Mouse (Mus musculus) inflammation-experienced regulatory T-cells, adult 6 months (primary cell): ENCODE results near the gene Arf3. TPM values are rescaled to one million over a fixed set of nuclear protein-coding genes. Genes with fewer than 3 reads are reported as not detected.
A peak's percentile ranks its signal among the peaks of the same experiment; 100 is the strongest.
"Not testable (repeated sequence)": the region's sequence is repeated elsewhere in the genome, so short reads cannot be mapped to it uniquely, and the experiment has no call there.

Experiments used
- ATAC-seq: one replicate; pipeline ENCODE4 v1.8.0; 2017
- polyA plus RNA-seq, 3 experiments: library from polyadenylated mRNA; unstranded; fragments of 100-300 nt; shearing (Covaris generic); gene quantifications; one replicate each; pipeline ENCODE4 v1.2.1; 2017

The Arf3 gene
- 10 to 100 TPM; 35.5 to 38.0 (median 37.8) TPM for polyA plus RNA-seq

DNA sequence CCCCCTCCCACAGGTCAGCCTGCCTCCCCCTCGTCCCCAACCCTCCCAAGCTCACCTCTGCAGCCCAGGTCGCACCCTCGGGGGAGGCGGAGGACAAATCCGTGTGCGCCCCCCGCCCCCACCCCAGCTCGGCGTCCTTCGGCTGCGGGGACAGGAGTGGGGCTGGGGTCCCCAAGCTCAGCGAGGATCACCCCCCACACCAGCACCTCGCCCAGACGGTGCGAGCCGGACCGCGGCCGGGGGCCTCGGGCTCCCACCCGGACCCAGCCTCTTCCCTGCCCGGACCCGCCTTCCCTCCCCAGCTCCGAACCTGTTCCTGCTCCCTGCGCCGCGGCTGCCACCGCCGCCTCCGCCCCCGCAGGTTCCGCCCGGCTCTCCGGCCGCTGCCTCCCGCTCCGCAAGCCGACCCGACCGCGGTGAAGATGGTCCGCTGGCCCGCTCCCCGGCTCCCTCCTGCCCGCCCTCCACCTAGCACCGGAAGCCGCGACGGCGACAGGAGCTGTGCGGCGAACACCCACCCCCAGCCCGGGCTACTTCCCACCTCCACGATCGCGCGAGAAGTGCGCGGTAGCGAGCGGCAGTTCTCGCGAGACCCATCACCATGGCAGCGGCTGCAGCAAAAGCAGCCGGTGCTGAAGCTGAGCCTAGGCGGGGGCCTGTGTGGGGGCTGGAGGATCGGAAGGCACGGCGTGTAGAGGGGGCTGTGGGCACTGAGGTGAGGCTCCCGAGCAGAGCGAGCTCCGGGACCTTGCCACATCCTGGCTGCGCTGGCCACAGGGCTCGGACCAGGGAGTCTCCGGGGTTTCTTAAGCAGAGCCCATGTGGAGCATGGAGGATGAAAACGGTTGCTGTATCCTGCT is at the start of gene Arf3:
Gene Arf3, minus strand, starts transcription at position 545 of the 860 bp plus-strand sequence.
- peak; percentile 98 for ATAC-seq

DNA sequence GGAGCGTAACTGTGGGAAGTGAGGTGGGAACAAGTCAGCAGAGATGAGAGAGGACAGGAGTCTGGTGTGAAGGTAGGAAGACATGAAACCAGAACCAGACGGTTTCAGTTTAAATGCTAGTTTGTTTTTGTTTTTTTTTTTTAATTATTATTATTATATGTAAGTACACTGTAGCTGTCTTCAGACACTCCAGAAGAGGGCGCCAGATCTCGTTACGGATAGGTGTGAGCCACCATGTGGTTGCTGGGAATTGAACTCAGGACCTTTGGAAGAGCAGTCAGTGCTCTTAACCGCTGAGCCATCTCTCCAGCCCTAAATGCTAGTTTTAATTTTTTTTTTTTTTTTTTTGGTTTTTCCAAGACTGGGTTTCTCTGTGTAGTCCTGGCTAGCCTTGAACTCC is 47.2 kb upstream of the Arf3 start:
- ATAC-seq: not testable (repeated sequence)

DNA sequence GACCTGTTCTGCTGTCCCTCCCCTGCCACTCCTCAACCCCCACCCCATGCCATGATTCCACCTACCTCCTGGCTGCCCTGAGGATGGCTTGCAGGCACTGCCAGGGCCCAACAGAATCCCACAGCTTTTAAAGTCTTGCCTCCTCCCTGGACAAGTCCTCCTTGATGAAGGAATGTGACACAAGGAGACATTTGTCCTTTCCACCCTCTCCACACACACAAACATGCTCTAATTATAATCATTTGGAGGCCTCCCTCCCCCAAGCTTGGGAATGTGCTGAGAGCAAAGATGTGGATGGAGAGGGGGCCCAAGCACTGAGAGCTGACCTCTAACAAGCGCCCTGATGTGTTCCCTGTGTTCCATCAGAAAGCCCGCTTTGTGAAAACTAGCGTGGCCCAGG is 46.4 kb upstream of the Arf3 start, which contains the start of gene Ddn:
Gene Ddn, minus strand, starts transcription at position 101 of the 400 bp plus-strand sequence.
- no peak for ATAC-seq

DNA sequence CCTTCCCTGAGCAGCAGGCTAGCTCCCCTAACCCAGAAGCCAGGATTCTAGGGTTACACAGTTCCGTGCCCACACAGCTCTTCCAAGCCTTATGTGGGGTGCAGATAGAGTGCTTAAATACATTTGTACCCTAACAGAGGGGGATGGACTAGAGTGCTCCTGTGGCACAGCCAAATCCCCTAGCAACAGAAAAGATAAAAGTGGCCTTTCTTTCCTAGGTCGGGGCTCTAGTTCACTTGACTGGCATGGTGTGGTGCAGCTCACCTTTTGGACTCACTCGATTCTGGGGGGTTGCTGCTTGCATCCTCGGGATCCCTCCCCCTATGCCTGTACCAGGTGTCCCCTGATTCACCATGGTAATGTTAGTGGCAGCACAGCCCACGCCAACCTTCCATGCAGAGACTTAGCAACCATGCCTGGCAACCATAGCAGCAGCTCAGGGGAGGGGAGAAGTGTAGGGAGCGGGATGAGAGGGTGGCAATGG is 45.7 kb upstream of the Arf3 start:
- no peak for ATAC-seq

DNA sequence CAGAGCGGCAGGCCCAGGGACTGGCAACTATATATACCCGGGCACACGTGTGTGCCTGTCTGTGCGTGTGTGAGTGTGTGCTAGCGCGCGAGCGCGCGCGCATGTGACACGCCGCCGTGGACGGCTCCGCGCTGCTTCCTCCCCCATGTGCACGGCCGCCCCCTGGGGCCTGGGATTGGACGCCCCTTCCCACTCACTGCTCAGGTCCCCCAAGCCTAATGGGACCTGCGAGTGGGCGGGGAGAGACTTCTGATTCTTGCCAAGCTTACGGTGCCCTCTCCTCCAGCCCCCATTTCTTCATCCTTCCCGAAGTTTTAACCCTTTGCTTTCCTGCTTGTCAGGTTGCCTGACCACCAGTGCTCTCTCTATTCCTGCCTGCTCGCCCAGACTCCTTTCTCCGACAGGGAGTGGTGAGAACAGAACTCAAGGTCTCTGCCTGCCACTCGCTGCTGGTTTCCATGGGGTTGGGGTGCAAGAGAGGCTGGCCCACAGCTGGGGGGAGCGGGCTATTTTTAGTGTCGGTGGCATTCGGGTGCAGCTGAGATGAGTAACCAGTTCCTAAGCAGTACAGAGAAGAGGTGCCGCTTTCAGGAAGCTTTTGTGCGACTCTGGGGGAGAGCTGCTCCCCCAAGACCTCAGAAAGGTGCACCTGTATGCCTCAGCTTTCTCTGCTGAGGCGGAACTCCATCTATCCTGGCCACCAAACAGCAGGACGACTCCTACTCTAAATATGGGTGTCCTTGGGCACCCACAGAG is 45.1 kb upstream of the Arf3 start:
- peak; percentile 27 for ATAC-seq

DNA sequence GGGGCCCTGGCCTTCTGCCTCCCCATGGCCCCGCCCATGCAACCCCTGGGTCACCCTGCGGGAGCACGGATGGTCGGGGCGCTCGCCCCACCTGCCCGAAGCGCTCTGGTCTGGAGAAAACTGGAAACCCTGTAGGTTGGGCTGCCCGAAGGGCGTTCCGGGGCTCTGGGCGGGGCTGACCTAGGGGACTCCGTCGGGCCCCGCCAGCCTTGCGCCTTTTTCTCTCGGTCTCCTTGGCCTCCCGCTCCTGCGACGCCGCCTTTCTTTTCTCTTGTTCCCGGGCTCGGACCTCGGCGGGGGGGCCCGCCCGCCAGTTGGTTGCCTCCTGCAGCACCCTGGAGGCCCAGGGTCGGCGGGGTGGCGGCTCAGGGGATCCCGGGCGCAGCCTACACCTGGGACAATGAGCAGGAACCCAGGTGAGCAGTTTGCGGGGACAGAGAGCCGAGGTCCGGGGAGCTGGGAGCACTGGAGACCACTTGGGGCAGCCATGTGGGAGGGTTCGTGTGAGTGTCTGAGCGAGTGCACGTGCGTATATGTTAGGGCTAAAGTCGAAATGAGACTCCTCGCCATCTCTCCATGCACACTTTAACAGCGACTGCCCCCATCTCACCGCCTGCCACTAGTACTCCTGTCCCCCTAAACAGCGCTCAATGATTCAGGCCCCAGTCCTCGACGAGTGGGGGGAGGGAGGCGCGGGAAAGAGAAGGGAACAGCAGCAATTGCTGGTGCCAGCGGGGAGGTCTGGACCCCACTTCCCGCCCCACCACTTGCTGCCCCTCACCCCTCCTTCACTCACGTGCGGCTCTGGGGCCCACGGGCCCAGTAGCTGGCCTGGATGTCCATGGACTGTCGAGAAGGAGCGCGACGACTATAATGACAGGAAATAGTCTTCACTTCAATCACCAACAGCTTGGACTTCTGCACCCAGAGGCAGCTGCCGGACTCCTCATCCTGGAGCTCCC is 44.1 kb upstream of the Arf3 start:
- ATAC-seq: no peak

DNA sequence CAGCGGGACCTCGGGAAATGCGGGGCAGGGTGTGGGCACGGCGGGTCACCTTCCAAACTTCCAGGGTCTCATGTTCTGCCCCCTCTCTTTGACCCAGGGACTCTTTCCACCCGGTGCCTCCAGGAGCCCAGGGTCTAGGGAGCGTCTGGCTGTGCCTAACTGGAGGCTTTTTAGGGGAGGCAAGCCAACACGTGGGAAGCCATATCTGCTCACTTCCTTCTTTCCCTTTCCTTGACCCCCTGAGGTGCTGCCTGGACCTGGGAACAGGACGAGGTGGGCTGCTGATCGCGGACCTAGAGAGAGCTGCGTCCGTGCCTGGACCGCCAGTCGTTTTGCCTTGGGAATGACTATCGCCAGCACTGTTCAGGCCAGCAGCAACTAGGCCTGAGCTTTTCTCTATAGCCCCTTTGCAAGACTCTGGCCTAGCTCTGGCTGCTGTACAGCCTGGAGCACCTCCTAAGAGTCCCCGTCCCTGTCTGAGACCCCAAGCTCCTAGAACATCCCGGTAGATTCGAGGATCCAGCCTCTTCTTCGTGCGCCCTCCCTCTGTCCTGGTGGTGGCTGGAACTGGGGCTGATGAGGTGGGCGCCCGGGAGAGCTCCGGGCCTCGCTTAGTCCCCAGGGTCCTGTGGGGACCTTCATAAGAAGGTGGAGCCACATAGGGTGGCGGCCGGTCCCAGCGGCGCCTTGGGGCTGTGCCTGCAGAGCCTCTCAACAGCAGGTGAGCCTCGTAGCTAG is 43.2 kb upstream of the Arf3 start:
- ATAC-seq: no peak

DNA sequence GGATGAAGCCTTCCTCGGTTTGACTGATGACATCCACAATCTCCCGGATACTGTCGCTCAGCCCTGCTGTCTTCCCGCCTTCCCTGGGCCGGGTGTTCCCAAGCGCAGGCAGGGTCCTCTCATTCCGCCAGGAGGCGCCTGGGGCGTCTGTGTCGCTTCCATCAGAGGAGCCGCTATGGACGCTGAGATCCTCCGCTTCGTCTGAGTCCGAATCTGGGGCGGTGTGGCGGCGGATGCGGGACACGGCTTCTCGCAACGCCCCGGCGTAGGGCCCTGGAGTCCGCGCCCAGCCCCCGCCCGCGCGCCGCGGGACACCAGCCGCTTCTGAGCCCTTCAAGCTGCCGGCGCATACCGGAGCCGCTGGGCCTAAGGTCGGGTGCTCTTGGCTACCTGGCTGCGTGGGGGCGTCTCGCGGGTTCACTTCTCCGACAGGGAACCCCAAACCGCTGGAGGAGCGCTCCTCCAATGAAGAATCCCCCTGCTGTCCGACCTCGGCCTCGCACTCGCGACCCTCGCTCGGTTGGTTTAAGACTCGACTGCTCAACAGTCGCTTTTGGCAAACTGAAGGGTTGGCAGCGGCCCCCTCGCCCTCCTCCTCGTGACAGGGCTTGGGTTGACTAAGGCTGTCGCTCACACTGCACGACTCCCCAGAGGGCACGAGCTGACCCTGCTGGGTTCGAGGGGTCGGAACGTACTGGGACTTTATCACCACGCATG is 42.5 kb upstream of the Arf3 start:
- ATAC-seq: no peak

DNA sequence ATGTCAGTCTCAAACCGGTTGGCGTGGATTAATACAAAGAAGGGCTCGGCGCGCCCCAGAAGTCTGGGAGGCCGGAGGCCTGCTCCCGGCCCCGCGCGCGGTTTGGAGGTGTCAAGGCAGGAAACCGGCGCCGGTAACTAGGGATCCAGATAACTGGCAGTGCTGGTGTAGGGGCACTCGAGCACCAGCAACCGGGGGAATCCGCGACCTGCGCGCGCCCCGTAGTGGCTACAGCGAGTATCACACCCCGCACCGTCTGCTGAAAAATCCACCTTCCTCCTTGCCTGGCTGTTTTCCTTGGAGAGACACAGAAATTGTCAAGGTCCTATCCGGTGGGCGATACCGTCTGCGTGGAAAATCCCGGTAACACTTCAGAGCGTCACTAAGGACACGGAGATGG is 41.0 kb upstream of the Arf3 start:
- peak; percentile 67 for ATAC-seq

DNA sequence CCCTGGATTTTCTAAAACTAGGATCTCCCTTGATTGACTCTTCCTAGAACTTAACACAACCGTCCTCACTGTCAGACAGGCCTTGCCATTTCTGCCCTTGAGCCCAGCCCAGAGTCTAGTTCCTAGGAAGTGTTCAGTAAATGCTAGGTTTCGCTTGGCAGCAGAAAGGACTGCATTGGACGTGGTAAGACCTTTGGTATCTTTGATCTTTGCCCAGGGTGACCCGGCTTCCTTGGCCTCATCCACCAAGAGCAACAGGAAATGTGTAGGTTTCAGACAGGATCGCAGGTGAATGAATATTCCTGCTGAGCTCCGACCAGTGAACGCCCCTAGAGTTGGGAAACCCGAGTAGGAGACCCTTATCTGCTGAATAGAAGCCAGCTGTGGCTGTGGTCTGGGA is 39.9 kb upstream of the Arf3 start:
- no peak for ATAC-seq

DNA sequence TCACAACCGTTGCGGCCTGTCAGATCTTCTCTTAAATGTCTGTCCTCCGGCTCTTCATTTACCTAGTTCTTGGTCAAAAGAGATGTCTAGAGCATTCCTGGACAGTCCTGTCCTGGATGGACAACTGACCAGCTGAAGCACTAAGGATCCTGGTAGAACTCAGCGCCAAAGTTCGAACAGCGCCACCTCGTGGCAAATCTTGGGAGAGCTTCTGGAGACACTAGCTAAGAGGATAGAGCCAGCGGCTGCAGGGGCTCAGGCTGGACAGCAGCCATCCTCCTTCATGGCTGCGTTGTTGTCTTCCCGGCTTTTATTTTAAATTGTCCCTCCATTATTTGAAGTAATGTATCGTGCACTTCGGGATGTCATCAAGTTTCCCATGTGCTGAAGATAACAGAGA is 36.4 kb upstream of the Arf3 start:
- ATAC-seq: no peak

DNA sequence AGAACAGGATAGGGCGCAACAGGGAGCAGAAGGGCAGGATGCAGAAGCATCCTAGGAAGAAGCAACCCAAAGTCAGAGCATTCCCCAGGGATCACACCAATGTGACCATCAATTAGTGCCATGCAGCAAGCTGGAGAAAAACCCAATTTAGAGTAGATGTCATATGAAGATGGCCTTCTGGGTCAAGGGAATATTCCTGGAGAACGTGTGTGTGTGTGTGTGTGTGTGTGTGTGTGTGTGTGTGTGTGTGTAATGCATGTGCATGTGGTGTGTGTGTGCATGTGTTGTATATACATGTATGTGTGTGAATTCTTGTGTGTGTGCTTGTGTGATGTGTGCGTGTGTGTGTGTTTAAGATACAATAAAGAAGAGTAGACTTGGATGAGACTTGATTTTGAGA is 35.9 kb upstream of the Arf3 start:
- ATAC-seq: no peak

DNA sequence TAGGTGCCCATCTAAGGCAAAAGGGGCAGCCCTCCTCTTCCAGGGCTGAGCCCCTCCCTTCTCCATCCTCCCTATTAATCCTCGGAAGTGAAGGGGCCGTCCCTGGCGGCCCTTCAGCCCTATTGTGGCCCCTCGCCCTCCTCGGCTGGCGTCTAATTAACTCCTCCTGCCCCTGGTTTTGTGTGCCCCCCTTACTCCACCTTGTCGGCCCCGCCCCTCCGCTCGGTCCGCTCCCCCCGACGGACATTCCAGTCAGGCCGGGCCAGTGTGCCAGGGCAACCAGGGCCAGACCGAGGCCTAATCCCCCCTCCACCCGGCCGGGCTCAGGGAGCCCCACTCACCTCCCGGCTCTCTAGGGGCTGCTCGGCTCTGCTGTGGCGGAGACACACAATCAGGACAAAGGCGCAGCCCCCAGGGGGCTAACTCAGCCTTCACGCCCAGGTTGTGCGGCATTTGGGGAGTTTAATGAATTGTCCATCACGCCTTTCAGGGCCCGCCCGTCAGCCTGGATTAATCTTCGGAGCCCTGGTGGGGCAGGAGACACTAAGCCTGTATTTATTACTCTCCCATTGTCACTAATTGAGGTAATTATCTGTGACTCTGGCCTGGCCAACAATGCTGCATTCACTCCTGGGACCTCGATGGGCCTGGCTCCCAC is 35.0 kb upstream of the Arf3 start:
- ATAC-seq: no peak

DNA sequence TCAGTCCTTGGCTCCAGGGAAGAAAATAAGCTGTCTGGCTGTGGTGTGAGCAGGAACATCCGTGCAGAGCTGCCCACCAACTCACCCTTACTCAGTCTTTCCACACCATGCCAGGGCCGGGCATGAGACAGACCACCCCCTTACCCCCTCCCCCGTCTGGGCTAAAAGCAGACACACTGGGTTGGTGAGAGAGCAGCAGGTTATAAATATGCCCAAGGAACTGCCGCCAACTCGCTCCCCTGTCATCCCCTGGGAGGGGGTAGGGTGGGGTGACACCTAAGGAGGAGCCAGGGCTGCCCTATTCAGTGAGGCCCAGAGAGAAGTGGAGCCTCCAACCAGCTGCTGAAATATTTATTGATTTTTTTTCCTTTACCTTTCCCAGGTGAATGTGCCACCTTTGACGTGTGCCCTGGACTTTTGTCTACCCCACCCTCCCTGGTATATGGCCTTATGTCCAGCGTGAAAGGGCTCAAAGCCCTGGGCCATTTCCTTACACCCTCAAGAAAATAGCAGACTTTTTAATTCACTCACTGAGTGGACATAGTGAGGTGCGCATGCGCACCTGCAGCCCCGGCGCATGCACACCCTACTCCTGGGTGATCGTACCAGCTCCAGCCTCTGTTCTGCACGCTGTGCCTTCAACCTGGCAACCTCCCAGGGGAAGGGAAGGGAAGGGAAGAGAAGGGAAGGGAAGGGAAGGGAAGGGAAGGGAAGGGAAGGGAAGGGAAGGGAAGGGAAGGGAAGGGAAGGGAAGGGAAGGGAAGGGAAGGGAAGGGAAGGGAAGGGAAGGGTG is 34.0 kb upstream of the Arf3 start:
- no peak for ATAC-seq

DNA sequence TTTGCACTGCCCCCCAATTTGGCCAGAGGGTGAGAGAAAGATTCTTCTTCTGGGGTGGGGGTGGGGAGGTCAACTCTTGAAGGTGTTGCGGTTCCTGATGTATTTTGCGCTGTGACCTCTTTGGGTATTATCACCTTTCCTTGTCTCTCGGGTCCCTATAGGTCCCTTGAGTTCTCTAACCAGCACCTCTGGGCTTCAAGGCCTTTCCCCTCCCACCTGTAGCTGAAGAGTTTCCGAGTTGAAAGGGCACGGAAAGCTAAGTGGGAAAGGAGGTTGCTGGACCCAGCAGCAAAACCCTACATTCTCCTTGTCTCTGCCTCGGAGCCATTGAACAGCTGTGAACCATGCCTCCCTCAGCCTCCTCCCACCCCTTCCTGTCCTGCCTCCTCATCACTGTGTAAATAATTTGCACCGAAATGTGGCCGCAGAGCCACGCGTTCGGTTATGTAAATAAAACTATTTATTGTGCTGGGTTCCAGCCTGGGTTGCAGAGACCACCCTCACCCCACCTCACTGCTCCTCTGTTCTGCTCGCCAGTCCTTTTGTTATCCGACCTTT is 30.2 kb upstream of the Arf3 start:
- ATAC-seq: no peak

DNA sequence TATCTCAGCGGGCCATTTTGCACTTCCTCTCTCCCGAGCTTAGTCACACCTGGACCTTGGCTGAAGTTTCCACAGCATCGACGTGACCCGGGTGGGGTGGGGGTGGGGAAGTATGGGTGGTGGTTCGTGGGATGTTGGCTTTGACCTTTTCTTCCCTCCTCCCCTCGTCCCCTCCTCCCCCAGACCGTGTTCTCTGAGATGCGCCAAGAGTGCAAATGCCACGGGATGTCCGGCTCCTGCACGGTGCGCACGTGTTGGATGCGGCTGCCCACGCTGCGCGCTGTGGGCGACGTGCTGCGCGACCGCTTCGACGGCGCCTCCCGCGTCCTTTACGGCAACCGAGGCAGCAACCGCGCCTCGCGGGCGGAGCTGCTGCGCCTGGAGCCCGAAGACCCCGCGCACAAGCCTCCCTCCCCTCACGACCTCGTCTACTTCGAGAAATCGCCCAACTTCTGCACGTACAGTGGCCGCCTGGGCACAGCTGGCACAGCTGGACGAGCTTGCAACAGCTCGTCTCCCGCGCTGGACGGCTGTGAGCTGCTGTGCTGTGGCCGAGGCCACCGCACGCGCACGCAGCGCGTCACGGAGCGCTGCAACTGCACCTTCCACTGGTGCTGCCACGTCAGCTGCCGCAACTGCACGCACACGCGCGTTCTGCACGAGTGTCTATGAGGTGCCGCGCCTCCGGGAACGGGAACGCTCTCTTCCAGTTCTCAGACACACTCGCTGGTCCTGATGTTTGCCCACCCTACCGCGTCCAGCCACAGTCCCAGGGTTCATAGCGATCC is 29.4 kb upstream of the Arf3 start:
- ATAC-seq: no peak

DNA sequence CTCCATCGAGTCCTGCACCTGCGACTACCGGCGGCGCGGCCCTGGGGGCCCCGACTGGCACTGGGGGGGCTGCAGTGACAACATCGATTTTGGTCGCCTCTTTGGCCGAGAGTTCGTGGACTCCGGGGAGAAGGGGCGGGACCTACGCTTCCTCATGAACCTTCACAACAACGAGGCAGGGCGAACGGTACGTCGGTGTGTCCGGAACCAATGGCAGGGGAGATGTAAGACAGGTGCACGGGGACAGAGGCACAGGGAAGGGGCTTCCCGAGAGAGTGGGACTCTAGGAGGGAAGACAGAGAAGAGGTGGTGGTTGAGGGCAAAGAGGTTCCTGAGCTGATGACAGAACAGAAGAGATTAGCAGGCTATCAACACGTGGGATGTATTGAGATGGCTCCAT is 28.8 kb upstream of the Arf3 start:
- peak; percentile 14 for ATAC-seq

DNA sequence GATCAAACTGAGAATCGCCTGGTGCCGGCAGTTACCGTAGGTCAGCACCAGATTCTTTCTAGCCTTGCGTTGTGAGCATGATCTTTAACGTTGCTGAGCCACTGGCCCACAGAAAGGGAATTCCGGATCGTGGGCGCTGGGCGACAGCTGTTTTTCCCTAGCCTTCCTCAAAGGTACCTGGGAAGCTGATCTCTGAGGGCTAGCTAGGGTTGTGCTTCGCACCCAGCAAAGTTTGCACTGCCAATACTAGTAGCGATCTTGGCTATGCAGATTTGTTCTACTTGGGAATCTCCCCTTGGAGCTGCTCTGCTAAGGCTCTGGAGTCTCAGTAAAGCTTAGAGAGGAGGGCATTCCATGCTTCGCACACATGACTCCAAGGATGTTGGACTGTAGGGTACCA is 28.2 kb upstream of the Arf3 start:
- peak; percentile 16 for ATAC-seq

DNA sequence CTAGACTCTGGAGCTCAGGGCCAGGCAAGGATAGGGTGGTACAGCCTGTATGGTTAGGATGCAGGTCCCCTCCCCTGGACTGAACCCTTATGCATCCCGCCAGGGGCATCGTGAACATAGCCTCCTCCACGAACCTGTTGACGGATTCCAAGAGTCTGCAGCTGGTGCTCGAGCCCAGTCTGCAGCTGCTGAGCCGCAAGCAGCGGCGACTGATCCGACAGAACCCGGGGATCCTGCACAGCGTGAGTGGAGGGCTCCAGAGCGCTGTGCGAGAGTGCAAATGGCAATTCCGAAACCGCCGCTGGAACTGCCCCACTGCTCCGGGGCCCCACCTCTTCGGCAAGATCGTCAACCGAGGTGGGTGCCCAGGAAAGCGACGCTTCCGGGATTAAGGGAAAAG is 27.7 kb upstream of the Arf3 start:
- ATAC-seq: no peak
